Mouse (Mus musculus): ENCODE data around the gene Polr1a.

- TF ChIP-seq CTCF (IDR thresholded peaks at IDR 0.05; ENCODE audit: borderline replicate concordance, extremely low read depth, insufficient read depth, insufficient read length) (no peak), POLR2A (IDR thresholded peaks at IDR 0.05; ENCODE audit: borderline replicate concordance, extremely low read depth, insufficient read depth, insufficient read length, poor library complexity, severe bottlenecking) (no peak)
Observed at GRCm38 (mm10) chr6:71945101-71945500, 36.2 kb downstream of the Polr1a start.
